Comparison of ENCODE assay signal across 27 mouse cellular contexts in genomic region chr2:112517218-112517617, GRCm38 (mm10). TPM values are rescaled to one million over a fixed set of nuclear protein-coding genes. Genes with fewer than 3 reads are reported as not detected.
DNase-seq lines count a peak whose midpoint lies in the region; ATAC-seq lines count a peak whose summit lies in the region.
"Had no signal": no experiment of that assay in that cellular context is flagged by ENCODE, and none has a peak within 500 bp of the region (broad histone marks: within the 10 kb centered on the region; RNA-seq: fewer than 3 reads in every experiment).

No protein-coding gene starts in this region.

- DNase-seq in heart, adult 11 months, result peak; percentile 51
- no peak for DNase-seq in heart, postnatal 36 days
- DNase-seq in layer of hippocampus, postnatal 14 days (ENCODE audit: low spot score in 2 of 2), result no peak
- DNase-seq in spleen, postnatal 10 days (ENCODE audit: low spot score in 2 of 2), result no peak
- no peak for DNase-seq in cerebellum, postnatal 10 days
- DNase-seq: adrenal gland, adult 2 months; adrenal gland, postnatal 10 days; adrenal gland, postnatal 25 days; B cell, adult 2 months; cerebellum, adult 11 months; cerebellum, adult 18-20 months; cerebellum, adult 8-10 months; cerebellum, adult 9-11 months; cerebellum, postnatal 36 days; embryo, embryonic 11 days had no signal

- ATAC-seq in CD4-positive, CD25-positive, alpha-beta regulatory T cell, adult 4 months, result peak; percentile 75
- peak; percentile 86 for ATAC-seq in activated CD4-positive, CD25-positive, alpha-beta regulatory T cell, adult 4 months
- peak; percentile 66 for ATAC-seq in inflammation-experienced regulatory T-cells, adult 6 months
- ATAC-seq: forebrain, embryonic 14.5 days; forebrain, embryonic 16.5 days; Patski had no signal

- intact Hi-C loops in heart, postnatal 36 days (cut with DNase I), result no loop called here

RNA-seq across cellular contexts. Expression of gene Aven, which starts 24.5 kb away (rescaled TPM):
- total RNA-seq in heart, postnatal 36 days (2021), result 10 to 100 TPM; 16.5 to 20.6 TPM
- polyA plus RNA-seq in CD4-positive, CD25-positive, alpha-beta regulatory T cell, adult 4 months (2017; shearing (Covaris generic)), result 10 to 100 TPM; 20.9 to 23.4 TPM
- polyA plus RNA-seq in activated CD4-positive, CD25-positive, alpha-beta regulatory T cell, adult 4 months (2017; shearing (Covaris generic)), result 10 to 100 TPM; 12.1 to 13.0 TPM
- 10 to 100 TPM in 2 of 3 experiments, 1 to 10 TPM in 1; 7.2 to 22.2 (median 12.3) TPM for polyA plus RNA-seq in inflammation-experienced regulatory T-cells, adult 6 months (2017; shearing (Covaris generic))
- total RNA-seq in layer of hippocampus, postnatal 14 days (2021), result 1 to 10 TPM; 7.9 to 8.0 TPM

RNA-seq across cellular contexts. Expression of gene Chrm5, which starts 36.6 kb away (rescaled TPM):
- not detected for total RNA-seq in heart, postnatal 36 days (2021)
- polyA plus RNA-seq in CD4-positive, CD25-positive, alpha-beta regulatory T cell, adult 4 months (2017; shearing (Covaris generic)), result not detected
- polyA plus RNA-seq in activated CD4-positive, CD25-positive, alpha-beta regulatory T cell, adult 4 months (2017; shearing (Covaris generic)), result not detected
- polyA plus RNA-seq in inflammation-experienced regulatory T-cells, adult 6 months (2017; shearing (Covaris generic)), result not detected
- total RNA-seq in layer of hippocampus, postnatal 14 days (2021), result 10 to 100 TPM; 10.3 to 12.4 TPM
- total RNA-seq: adrenal gland, adult 2 months; adrenal gland, postnatal 10 days; adrenal gland, postnatal 25 days; common myeloid progenitor, adult 5-6 weeks; ES-E14 had no signal
- polyA plus RNA-seq: adrenal gland, adult 2 months; embryonic facial prominence, embryonic 11.5 days; embryonic facial prominence, embryonic 13.5 days; embryonic facial prominence, embryonic 15.5 days; erythroblast, embryonic 14.5 days; Patski had no signal
